Mouse (Mus musculus): ENCODE measurements around the gene Csk.

The Csk gene

GRCm38 (mm10) chr9:57600620-57601352 lies 52.6 kb downstream of the Csk start:
- no peak for DNase-seq

- DNase-seq: no peak
These were observed 54.4 kb downstream of the Csk start for GRCm38 (mm10) chr9:57598851-57599563.

- no peak for DNase-seq
These were observed 55.5 kb downstream of the Csk start for GRCm38 (mm10) chr9:57597929-57598382.

DNA sequence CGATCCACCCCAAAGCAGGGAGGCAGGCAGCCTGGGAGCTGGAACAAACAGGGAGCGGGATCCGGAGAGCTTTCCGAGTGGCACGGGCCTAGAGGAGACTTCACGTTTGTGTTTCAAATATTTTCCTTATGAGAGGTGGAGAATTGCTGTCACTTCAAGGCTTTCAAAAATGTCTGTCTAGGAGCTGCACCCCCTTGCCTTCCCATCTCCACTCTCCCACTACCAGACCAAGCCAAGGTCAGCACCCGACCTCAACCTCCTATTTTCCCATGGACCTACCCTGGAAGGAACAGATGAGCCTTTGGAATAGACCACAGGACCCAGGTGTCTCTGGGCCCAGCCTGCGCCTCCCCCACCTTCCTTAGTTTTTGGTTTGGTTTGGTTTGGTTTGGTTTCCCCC lies 56.2 kb downstream of the Csk start:
- no peak for DNase-seq

- no peak for DNase-seq
These were observed 59.3 kb downstream of the Csk start for GRCm38 (mm10) chr9:57594174-57594509.

- no peak for DNase-seq
These were observed 59.8 kb downstream of the Csk start for GRCm38 (mm10) chr9:57593454-57594173.

- DNase-seq: no peak
These were observed 62.7 kb downstream of the Csk start for GRCm38 (mm10) chr9:57590726-57591125.

DNA sequence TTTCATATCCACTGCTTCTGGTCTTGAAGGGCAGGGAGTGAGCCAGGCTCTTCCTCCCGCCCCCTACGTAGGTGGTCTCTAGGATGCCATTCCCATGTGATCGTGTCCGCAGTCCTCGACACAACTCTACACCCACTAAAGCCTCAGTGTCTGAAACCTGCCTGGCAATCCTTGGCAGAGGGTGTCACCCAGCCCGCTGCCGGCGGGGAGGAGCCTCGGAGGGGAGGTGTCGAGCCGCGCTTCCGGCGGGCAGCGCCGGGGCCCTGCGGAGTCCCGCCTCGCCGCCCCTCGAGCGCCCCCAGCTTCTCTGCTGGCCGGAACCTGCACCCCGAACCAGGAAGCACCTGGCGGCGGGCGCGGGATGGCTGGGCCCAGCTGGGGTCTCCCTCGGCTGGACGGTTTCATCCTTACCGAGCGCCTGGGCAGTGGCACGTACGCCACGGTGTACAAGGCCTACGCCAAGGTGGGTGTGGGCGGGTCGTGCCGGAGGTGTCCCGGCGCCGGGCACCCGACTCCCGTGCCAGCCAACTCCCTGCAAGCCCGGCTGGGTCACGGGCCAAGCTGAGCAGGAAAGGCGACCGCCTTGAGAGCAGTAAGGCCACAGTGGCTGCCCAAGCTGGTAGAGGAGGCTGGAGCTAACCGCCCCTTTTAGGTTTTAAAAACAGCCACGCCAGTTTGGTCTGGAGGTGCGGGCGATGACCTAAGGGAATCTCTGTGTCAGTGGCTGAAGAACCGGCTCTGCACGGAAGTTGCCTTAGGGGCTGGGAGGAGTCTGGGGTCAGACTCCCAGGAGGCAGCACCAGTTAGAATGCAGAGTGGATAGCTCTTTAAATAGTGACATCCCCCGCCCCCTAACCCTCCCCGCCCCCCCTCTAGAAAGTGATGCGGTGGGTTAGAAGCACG lies 64.0 kb downstream of the Csk start, which contains the start of gene Ulk3:
Ulk3 (plus strand) TSS at position 229 of the 903 bp plus-strand sequence.
- DNase-seq: peak; percentile 76

DNA sequence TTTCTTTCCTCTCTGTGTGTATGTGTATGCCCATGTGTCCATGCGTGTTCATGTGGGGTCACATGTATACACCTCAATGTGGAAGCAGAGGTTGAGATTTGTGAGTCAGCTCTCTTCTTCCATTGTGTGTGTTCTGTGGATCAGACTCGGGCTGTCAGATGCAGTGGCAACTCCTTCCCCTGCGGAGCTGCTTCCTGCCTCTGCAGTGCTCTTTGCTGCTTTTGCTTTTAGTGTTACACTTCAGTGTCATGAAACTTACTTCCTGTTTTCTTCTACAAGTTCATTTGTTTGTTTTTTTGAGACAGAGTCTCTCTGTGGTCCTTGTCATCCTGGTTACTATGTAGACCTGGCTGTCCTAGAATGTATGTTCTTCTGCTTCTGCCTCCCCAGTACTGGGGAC lies 68.4 kb downstream of the Csk start:
- no peak for DNase-seq

- DNase-seq: no peak
These were observed 76.1 kb downstream of the Csk start for GRCm38 (mm10) chr9:57577144-57577849.
